Mouse (Mus musculus): ENCODE measurements around the gene Mpdu1. TPM values are rescaled to one million over a fixed set of nuclear protein-coding genes. Genes with fewer than 3 reads are reported as not detected.
A peak's percentile ranks its signal among the peaks of the same experiment; 100 is the strongest.

Gene Mpdu1
- total RNA-seq, 2 experiments from 2014 or later, result 34.3 to 36.3 TPM

DNA sequence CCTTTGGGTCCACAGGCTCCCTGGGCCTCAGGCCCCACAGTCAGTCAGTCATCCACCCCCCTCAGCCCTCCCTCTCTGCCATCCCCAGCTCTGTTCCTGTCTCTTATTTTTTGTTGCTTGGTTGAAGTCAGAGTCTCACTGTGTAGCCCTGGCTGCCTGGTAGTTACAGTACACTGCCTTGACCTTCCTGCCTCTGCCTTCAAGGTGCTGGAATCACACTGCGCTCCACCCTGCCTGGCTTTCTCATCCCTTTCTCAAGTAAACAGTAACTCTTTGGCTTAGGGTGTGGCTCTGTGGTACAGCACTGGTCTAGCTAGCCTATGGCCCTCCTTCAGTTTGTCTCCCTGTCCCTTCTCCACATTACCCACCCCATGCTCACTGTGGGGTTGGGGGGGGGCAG lies 27.4 kb upstream of the Mpdu1 start:
- no peak for DNase-seq

DNA sequence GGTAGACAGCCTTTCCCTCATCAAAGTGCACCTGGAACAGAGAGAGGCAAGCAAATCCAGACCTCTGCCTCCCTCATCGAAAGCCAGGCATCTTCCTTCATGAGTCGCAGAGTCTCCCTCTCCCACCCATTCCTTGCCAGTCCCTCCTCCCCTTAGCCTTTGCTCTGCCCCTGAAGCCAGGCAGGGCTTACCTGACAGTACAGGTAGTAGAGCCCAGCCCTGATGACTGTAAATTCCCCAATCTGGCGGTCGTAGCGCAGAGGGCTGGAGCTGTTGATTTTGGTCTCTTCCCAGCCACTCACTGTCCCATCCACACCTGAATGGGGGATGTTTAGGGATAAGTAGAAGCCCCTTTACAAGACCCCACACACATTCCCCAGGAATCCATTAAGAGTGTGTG lies 24.6 kb upstream of the Mpdu1 start:
- no peak for DNase-seq

DNA sequence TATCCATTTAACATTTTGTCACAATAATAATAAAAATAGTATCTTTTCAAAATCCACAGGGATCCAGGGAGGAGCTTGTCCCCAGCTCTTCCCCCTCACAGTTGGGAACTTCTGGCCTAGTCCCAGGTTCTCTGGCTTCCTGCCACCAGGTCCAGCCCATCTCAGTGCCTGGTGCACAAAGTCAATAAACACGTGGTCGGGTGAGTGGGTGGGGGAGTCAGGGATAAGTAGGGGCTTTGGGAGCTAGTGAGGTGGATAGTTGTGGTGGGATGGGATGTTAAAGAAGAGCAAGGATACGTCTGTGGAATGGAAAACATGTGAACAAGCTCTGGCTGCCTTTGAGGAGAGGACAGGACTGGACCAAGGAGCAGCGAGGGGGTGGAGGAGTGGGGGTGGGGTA lies 23.9 kb upstream of the Mpdu1 start:
- peak; percentile 90 for DNase-seq

DNA sequence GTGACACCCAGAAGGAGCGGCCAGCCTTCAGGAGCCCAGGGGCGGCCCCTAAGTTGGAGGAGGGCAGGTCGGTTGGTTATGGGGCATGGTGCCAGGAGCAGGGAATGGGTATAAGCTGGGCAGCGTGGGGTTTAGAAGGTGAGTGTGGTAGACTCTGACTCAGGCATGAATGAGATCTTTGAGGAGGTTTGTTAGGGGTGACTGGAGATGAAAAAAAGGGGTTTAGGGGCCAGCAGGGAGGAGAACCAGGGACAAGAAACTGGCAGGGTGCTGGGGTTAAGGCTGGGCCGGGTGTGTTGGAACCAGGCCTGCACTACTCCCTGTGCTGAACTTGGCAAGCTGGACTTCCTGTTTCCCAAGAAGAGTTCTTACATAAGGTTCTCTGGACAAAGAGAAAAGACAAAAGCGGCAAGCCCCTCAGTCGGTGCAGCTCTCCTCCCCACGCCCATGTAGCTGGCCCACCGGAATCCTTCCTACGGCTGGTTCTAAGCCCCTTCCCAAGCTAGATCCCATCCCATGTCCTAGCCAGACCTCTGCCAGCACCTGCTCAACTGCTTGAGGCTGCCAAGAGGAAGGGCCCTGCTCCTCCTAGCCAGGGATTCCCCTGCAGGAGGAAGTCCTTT lies 23.2 kb upstream of the Mpdu1 start, which contains the start of gene Tnfsf13:
Tnfsf13 (minus strand) TSS at position 259 of the 623 bp plus-strand sequence.
- DNase-seq, result peak; percentile 77

DNA sequence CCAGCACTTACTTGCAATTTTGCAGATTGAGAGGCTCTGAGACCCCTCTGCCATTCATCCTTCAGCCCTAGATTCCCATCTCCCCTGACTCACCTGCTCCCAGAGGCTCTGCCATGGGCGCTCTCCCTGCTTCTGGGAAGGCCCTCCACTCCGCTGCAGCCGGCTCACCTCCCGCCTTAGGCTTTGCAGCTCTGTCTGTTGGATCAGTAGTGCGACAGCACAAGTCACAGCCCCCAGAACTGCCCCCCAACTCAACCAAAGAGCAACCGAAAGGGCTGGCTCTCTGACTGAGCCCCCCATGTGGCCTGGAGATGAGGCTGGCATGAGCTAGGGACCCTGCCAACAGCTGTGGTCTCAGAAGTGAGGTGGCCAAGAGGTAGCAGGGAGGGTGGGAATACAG lies 22.5 kb upstream of the Mpdu1 start:
- no peak for DNase-seq

DNA sequence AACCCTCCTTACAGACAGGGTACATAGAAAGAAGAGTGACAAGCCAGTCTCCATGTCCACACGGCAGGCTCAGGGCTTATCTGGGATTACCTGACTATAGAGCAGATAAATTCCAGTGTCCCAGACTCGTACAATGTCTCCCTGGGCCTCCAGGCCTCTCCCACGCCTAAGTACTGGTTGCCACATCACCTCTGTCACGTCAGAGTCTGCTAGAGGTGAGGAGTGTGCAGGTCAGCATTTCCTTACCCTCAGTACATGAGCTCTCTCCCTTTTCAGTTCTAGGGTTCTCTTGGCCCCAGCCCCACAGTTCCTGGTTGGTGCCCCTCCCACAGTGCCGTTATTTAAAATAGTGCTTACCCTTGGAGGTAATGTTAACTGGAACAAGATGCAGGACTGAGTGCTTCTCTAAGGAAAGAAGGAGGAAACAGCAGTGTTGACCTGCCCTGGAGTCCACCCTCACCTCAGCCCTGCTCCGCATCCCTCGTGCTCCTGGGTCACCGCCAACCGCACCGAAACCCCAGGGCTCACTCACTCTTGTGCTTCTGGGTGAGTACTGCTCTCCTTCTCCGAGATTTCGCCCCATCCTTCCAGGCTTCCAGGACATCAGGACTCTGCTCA lies 21.8 kb upstream of the Mpdu1 start:
- DNase-seq, result peak; percentile 27

DNA sequence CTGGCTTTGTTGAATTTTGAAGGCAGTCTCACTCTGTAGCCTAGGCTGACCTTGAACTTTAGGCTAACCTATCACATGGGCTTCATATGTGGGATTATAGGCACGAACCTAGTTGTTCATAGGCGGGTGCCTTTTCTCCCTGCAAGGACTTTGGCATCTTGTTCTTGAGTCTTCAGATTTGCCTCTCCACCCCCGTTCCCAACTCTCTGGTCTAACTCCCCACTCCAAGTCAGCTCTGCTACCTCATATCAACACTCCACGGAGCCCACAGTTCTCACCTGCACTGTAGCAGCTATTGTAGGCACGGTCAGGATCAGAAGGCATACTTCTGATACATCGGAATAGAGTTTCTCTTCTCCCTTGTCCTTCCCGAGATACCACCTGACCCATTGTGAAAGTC lies 21.1 kb upstream of the Mpdu1 start:
- no peak for DNase-seq

DNA sequence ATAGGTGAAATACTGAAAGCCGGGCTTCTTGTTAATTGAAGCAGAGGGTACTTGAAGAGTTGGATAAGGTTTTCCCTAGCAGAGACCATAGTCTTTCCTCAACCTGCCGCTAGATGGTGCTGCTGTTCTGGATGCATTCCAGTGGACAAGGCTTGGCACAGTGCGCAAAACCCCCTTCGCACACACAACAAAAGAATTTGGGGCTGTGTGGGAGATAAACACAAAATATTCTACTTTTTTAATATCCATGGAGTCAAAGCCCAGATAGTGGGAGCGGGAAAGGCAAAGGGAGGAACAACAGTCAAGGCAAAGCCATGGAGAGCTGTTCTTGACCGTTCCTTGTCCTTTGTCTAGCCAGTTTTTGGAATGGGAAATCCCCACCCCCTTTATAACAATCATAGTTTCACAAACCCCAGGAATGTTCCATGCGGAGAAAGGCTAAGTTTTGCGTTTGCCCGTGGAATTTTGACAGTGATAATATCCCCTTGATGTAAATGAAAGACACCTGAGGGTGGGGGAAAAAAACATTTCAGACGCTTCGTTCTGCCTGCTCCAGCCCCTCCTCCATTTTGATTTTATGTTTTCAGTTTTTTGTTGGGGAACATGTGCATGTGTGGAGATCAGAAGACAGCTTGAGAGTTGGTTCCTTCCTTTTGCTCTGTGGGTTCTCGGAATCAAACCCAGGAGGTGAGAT lies 20.5 kb upstream of the Mpdu1 start:
- DNase-seq, result peak; percentile 96

DNA sequence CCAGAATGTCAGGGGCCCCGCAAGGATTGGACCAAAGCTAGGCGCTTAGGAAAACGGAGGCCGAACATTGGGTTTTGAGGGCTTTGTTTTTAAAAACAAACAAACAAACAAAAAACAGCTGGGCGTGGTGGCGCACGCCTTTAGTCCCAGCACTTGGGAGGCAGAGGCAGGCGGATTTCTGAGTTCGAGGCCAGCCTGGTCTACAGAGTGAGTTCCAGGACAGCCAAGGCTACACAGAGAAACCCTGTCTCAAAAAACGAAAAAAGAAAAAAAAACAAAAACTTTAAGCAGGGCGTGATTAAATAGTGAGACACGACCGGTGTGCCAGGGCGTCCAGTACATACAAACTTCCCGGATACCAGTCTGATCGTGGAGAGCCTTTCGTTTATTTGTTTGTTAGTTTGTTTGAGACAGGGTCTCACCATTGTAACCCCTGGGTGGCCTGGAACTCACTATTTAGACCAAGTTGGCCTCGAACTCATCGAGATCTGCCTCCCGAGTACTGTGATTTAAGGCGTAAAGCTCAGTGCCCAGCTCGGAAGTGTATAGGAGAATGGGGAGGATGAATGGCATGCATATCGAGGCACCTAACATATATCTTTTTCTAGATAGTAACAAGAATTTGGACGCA lies 19.9 kb upstream of the Mpdu1 start:
- peak; percentile 22 for DNase-seq

DNA sequence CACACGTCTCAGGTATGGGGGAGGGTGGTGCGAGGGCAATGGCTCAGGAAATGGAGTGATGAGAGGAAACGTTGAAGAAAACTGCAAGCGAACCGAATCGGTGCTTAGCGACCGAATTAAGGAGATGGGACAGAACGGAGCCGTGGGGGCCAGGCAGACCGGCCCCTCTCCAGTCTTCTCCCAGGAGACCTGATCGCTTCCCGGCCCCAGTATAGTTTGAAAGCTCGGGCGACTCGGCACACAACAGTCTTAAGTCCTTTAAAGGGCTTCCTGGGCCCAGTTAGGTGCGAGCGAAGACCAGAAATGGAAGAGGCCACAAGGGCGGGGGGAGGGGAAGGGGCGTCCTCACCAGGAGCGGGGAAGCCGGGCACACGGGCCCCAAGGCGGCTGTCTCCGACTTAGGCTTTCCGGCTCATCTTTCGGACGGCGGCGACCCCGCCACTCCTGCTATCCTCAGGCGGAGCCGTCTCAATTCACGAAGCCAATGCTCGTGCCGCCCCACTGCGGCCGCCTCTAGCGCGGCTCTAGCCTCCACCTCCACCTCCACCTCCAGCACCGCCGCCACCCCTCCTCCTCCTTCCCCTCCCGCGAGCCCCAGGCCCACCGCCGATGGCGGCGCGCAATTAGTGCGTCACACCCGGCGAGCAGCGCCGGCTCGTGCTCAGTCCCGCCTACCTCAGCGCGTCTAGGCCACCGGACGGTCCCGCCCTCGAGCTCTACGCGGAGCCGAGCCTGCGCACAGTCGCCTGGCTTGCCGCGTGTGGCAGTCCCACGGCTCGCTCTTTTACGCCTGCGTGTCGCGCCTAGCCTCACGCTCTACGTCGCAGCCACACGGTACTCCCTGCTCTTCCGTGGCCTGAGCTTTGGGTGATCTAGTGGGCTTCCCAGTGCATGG lies 19.1 kb upstream of the Mpdu1 start, which contains the start of gene Senp3:
Senp3 (minus strand) TSS at position 771 of the 895 bp plus-strand sequence.
- peak; percentile 97 for DNase-seq

DNA sequence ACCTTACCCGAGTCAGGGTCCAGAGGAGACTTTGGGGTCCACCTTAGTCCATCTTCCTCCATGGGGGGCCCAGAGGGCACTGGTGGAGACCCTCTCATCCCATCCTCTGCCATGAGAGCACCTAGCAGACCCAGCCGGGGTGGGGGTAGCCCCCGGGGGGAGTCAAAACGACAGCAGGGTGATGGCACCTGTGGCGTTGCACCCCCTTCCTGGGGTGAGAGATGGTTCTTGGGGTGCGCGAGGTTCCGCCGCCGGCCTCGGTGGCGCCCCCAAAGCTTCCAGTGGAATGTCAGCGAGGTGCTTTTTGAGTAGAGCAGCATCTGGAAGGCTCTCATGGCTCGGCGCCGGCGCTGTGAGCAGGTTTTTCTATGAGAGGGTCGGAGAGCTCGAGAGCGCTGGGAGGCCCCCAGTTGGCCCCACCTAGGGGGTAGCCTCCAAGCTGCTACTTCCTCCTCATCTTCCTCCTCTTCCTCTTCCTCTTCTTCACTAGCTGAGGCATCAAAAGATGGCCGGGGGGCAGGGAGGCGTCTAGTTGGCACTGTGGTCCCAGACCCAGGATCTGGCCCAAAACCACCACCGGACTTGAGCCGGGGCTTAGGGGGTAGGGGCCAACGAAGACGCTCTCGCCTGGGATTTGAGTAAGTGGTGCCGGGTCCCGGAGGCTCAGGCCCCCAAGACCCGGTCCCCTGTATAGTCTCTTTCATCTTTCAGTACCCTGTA lies 17.9 kb upstream of the Mpdu1 start:
- DNase-seq, result no peak

DNA sequence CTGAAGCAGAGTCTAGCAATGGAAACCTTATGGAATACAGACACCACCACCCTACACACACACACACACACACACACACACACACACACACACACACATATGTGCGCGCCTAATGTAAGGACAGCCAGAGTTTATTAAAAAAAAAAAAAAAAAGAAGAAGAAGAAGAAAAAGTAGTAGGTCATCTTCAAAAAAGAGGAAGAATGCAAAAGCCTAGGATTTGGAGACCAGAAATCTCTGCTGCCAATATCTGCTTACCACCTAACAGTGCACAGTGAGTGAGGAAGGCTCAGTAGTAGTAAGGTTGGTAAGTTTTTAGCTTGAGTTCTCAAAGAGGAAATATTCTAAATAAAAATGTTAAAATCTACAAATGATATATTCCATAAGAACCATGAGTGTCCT lies 16.7 kb upstream of the Mpdu1 start:
- no peak for DNase-seq

DNA sequence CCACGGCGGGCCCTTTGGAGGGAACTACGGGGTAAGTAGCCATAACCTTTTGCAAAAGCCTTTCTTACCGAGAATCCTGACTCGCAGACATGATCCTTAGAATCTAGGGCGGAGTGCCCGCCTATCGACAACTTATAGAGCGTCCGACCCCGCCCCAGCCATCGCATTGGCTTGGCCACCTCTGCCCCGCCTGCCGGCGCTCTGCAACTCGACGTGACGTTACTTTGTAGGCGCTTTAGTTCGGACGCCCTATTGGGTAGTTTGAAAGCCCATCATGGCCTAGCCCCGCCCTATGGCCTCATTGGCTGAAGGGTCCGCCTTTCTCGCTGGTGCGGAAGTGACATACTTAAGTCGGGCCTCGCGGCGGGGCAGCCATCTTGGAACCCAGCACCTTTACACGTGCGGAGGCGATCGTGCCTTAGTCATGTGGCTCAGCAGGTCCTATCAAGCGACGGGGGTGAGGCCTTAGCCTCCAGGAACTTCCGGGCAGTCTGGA lies 9.8 kb upstream of the Mpdu1 start, which contains the start of gene Eif4a1:
Eif4a1 (minus strand) TSS at position 213 of the 496 bp plus-strand sequence.
- DNase-seq, result peak; percentile 100

DNA sequence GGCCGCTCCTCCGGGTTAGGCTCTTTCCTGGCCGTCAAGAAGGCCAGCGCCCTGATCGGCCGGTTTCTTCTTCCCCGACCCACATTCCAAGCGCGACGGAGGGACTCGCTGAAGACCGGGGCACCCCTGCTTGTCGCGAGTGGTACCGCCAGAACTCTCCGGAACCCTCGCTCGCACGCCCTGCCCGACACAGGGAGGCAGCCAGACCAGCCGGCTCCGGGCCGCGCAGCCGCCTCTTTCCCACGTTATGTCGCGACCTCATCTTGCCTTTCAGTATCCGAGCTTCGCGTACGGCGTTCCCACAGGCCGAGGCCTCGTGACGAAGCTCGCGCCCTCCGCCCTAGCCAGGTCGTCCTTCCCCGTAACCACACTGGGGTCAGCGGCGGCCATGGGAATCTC lies 9.3 kb upstream of the Mpdu1 start:
- DNase-seq, result no peak

DNA sequence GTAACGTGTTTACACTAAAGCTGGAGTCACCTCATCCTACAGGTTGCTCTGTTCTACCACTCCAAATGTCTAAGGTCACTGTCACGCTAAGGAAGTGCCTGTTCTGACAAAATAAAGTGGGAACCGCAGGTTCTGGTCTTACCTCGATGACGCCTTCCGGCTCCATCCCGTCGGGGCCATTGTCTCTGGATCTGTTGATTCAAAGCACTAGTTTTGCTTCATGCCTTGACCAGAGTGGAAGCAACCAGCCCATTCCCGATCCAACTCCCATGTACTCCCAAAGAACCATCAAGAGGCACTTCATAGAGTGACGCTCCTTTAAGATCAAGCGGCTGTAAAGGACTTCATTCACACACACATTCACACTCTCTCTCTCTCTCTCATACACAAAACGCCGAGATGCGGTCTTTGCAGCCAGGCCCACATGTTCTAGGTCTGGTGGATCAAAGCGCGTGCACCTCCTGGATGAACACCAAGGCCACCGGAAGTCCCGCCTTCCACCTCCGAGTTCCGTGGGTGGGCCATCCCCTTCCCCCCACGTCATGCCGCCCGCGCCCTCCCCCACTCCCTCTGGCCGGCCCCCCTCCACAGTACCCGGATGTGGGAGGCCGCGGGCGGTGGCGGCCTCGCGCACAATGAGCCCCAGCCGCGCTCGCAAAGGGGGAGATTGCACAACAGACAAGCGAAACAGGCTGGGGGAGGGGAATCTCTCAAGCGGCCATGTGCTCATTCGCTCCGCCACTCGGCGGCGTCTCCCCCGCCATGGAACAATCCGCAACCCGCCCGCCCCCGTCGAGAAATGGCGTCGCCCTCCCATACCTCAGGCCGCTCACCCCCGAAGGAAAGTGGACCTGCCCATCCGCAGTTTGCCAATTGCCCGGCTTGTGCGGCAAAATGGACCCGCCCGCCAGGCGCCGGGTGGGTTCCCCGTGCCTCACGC lies 8.6 kb upstream of the Mpdu1 start:
- peak; percentile 97 for DNase-seq

DNA sequence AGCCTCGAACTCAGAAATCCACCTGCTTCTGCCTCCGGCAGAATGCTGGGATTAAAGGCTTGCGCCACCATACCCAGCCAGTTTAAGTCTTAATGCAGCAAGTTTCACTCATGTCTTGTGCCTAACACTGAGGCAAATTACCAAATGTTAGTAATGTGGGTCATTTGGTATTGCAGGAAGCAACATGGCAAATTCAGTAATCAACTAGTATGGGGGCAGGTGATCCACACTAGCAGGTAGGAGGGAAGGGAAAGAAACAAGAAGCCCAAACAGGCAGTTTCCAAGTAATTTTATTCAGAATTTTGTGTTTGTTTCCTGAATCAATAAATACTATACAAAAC lies 4.2 kb upstream of the Mpdu1 start:
- DNase-seq, result no peak

DNA sequence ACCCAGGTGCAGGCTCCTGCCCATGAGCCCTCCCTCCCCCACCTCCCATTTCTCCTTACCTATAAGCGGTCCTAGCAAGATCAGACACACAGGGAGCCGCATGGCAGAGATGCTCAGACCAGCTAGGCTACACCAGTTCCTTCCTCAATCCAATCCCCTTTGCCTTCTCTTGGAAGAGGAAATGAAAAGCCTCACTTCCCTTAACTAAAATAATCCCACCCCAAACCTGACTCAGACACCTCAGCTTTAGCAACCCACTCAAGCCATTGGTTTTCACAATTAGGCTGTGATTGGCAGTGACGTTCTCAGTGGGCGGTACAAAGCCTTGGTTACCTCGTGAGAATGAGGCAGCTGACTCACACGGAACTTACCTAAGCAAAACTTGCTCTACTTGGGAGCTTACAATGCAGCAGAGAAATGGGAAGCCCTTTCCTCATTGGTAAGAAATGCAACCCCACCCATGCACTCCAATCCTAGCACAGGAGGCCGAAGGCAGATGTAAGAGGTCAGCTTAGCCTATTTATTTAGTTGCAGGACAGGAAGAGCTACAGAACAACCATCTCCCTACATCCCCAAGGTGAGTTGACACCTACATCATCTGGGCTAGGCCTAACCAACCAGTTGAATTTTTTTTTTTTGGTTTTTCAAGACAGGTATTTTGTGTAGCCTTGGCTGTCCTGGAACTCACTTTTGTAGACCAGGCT lies 3.7 kb upstream of the Mpdu1 start, which contains the start of gene Cd68:
Cd68 (minus strand) TSS at position 193 of the 704 bp plus-strand sequence.
- DNase-seq, result peak; percentile 52

DNA sequence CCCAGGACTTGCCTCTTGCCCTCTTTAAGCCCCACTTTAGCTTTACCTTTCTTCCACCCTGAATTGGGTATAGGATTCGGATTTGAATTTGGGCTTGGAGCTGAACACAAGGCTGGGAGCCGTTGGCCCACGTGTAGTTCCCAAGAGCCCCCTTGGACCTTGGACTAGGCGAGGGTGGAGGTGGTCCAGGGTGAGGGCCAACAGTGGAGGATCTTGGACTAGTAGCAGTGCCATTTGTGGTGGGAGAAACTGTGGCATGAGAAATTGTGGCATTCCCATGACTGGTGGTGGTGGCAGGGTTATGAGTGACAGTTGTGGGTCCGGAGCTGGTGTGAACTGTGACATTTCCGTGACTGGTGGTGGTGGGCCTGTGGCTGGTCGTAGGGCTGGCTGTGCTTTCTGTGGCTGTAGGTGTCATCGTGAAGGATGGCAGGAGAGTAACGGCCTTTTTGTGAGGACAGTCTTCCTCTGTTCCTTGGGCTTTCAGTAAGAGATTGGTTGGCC lies 3.1 kb upstream of the Mpdu1 start:
- DNase-seq, result no peak

DNA sequence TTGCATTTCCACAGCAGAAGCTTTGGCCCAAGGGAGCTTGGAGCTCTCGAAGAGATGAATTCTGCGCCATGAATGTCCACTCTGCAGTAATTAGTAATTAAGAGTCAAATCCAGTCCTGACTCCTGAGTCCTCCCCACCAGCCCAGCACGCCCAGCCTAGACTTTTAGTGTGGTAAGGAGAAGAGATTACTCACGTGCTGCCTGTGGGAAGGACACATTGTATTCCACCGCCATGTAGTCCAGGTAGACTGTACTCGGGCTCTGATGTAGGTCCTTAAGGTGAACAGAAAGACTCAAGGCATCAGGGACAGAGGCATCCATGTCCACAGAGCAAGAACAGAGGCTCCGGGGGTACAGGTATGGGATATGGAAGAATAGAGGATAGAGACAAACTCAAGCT lies 2.4 kb upstream of the Mpdu1 start:
- DNase-seq, result no peak
